Mouse (Mus musculus): Measurements from ENCODE around the gene Slc39a11.

GRCm38 (mm10) chr11:113198586-113198985 lies 451.3 kb downstream of the Slc39a11 start:
- no peak for TF ChIP-seq CTCF (IDR thresholded peaks at IDR 0.05; ENCODE audit: low read depth)
- TF ChIP-seq EP300 (IDR thresholded peaks at IDR 0.05; ENCODE audit: low read depth) = no peak
